Mouse (Mus musculus) common myeloid progenitor, adult 5-6 weeks (primary cell): ENCODE results near the gene Psme1. TPM values are rescaled to one million over a fixed set of nuclear protein-coding genes. Genes with fewer than 3 reads are reported as not detected.

ENCODE experiments used
- ATAC-seq: replicated peaks from 2 replicates; pipeline ENCODE4 v1.8.0; 2016; ENCODE audit warnings: low read depth, mild to moderate bottlenecking, moderate TSS enrichment, inconsistent platforms; ENCODE audit not compliant: poor library complexity, severe bottlenecking
- total RNA-seq: library from RNA; stranded (forward); fragments of 200-1000, 187-1606 nt; gene quantifications from 2 replicates; pipeline ENCODE4 v1.2.3, GENCODE M21; 2017

Psme1 gene
- total RNA-seq, 1 experiment from 2014 or later = 372 TPM

- ATAC-seq = no peak
These were observed 10.4 kb upstream of the Psme1 start for GRCm38 (mm10) chr14:55567496-55567895.

GRCm38 (mm10) chr14:55570588-55570987, 7.3 kb upstream of the Psme1 start:
- no peak for ATAC-seq

- ATAC-seq = no peak
These were observed 6.2 kb upstream of the Psme1 start for GRCm38 (mm10) chr14:55571760-55572159.

GRCm38 (mm10) chr14:55575302-55575701, 2.6 kb upstream of the Psme1 start, which contains the start of gene Fitm1:
Gene Fitm1 (plus strand): TSS chr14:55575617.
- no peak for ATAC-seq

- ATAC-seq = no peak
These were observed 2.2 kb upstream of the Psme1 start for GRCm38 (mm10) chr14:55575711-55576110.

- peak; percentile 31 for ATAC-seq
These were observed 1.5 kb upstream of the Psme1 start for GRCm38 (mm10) chr14:55576376-55576775.

- peak; percentile 18 for ATAC-seq
These were observed 846 bp downstream of the Psme1 start for GRCm38 (mm10) chr14:55578668-55579269.

- ATAC-seq = no peak
These were observed 1.9 kb downstream of the Psme1 start for GRCm38 (mm10) chr14:55579511-55580496.

- no peak for ATAC-seq
These were observed 2.8 kb downstream of the Psme1 start for GRCm38 (mm10) chr14:55580731-55581130.

GRCm38 (mm10) chr14:55581981-55582681, 4.2 kb downstream of the Psme1 start:
- no peak for ATAC-seq

GRCm38 (mm10) chr14:55584303-55584701, 6.4 kb downstream of the Psme1 start:
- ATAC-seq = no peak

- ATAC-seq = peak; percentile 86
These were observed 7.0 kb downstream of the Psme1 start, which contains the start of gene Emc9 for GRCm38 (mm10) chr14:55584702-55585565. Gene Emc9 (minus strand): TSS chr14:55585302.

- ATAC-seq = peak; percentile 13; the same call in 1 of the 2 replicates
These were observed 7.6 kb downstream of the Psme1 start for GRCm38 (mm10) chr14:55585566-55585960.

- ATAC-seq = peak; percentile 6; the same call in 1 of the 2 replicates
These were observed 8.2 kb downstream of the Psme1 start for GRCm38 (mm10) chr14:55586149-55586548.

GRCm38 (mm10) chr14:55589271-55589670, 11.3 kb downstream of the Psme1 start:
- ATAC-seq = no peak

- no peak for ATAC-seq
These were observed 12.0 kb downstream of the Psme1 start for GRCm38 (mm10) chr14:55589771-55590448.

GRCm38 (mm10) chr14:55590748-55591330, 12.9 kb downstream of the Psme1 start, which contains the start of gene Psme2:
Gene Psme2 (minus strand): TSS chr14:55591113.
- peak; percentile 83 for ATAC-seq

- peak; percentile 85 for ATAC-seq
These were observed 13.5 kb downstream of the Psme1 start, which contains the start of gene Rnf31 for GRCm38 (mm10) chr14:55591331-55591891. Gene Rnf31 (plus strand): TSS chr14:55591708.
